Mouse (Mus musculus) layer of hippocampus, adult 2 months (tissue): ENCODE results near the gene Pdzk1ip1. TPM values are rescaled to one million over a fixed set of nuclear protein-coding genes. Genes with fewer than 3 reads are reported as not detected.
A peak's percentile ranks its signal among the peaks of the same experiment; 100 is the strongest.

ENCODE experiments used
- DNase-seq, 2 experiments: peaks; one replicate each; pipeline ENCODE4 v3.0.0; 2022; ENCODE audit warnings: low spot score in 2 of 2
- H3K27ac ChIP-seq: fragments of 200-600 bp; 2 replicates; pipeline ENCODE4 v1.8.1; 2022
- H3K4me3 ChIP-seq: fragments of 200-600 bp; 2 replicates; pipeline ENCODE4 v1.8.1; 2022; ENCODE audit warnings: mild to moderate bottlenecking
- CTCF ChIP-seq: fragments of 200-600 bp; conservative IDR thresholded peaks from 2 replicates; pipeline ENCODE4 v1.8.1; 2022; ENCODE audit warnings: antibody characterized with exemption, mild to moderate bottlenecking, moderate library complexity
- long read RNA-seq, 2 experiments: library from polyadenylated mRNA; stranded (forward); transcript quantifications; one replicate each; pipeline ENCODE4 v2.0.0; 2021; ENCODE audit warnings: borderline mapping rate in 2 of 2
- total RNA-seq, 2 experiments: library from RNA; stranded (reverse); gene quantifications; 2 replicates each; pipeline ENCODE4 v1.2.3; 2021

Gene Pdzk1ip1
- under 1 TPM in 1 of 2 experiments, not detected in 1; 0.96 TPM for total RNA-seq
- long read RNA-seq, experiment 1: 0 reads
- long read RNA-seq, experiment 2: 0 reads

GRCm38 (mm10) chr4:115088611-115089338 lies at the start of gene Pdzk1ip1:
Gene Pdzk1ip1, plus strand, starts transcription at chr4:115088708.
- DNase-seq: no peak
- no peak within 1 kb of the TSS for H3K27ac ChIP-seq
- no peak within 1 kb of the TSS for H3K4me3 ChIP-seq
- no peak for TF ChIP-seq CTCF

- Histone ChIP-seq H3K4me3 (no peak overlapping the region), H3K27ac (no peak overlapping the region)
- TF ChIP-seq CTCF: no peak
- no peak for DNase-seq
These were observed 42.9 kb upstream of the Pdzk1ip1 start for GRCm38 (mm10) chr4:115045621-115046020.

GRCm38 (mm10) chr4:115047750-115048149 lies 40.8 kb upstream of the Pdzk1ip1 start:
- peak in 1 of 2 experiments; percentile 34 for DNase-seq
- peak; percentile 75 for TF ChIP-seq CTCF
- H3K27ac ChIP-seq: no peak overlapping the region
- no peak overlapping the region for H3K4me3 ChIP-seq

DNA sequence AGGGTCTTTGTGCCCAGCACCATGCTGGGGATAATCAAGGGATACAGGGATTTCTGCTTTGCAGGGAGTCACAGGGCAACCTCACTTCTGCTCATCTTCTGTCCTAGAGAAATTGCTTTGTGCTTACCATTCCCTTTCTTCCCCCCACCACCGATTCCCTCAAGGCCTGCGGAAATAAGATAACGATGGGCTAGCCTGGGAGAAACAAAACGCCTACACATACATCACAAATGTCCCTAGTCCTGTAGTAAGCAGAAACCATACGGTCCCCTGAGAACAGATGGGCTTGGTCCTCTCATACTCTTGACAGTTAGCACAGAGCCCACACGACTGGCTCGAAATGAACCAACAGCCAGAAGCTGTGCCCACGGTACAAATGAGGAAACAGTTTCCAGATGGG lies 40.3 kb upstream of the Pdzk1ip1 start:
- Histone ChIP-seq H3K27ac (no peak overlapping the region), H3K4me3 (no peak overlapping the region)
- DNase-seq: no peak
- TF ChIP-seq CTCF: no peak

DNA sequence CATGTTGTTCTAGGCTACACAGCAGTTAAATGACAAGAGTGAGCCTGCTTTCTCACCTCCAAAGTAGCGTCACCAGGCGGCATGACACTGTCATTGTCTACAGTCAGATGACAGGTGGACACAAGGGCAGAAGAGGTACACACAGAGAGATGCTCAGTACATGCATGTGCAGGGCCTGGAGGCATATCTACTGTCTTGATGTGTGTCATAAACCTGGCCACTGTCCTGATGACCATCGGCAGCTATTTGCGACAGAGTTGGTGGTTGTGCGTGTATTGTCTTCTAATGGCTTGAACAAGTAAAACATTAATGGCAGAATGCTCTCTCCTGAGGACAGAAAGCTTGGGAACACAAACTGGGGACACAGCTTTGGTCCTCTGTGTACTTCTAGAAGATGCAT lies 37.3 kb upstream of the Pdzk1ip1 start:
- Histone ChIP-seq H3K27ac (no peak overlapping the region), H3K4me3 (no peak overlapping the region)
- TF ChIP-seq CTCF: no peak
- DNase-seq: no peak

GRCm38 (mm10) chr4:115052343-115053005 lies 36.0 kb upstream of the Pdzk1ip1 start:
- TF ChIP-seq CTCF: no peak
- peak overlapping the region; percentile 64 for H3K27ac ChIP-seq
- no peak for DNase-seq
- peak overlapping the region; percentile 9; the same call in 1 of the 2 replicates for H3K4me3 ChIP-seq

DNA sequence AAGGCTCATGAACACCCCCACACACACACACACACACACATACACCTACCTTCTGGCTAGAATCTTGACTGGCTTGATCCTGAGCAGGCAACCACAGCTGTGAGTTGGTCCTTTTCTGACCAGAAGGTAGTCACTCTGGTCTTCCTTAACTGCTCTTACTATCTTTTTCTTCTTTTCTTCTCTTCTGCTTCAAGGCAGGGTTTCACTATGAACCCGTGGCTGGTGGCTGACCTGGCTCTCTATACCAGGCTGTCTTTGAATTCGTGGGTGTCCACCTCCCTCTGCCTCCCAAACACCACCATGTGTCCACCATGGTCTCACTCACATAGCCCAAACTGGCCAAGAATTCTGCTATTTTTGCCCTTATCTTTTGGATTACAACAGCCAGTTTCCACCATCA lies 33.5 kb upstream of the Pdzk1ip1 start:
- Histone ChIP-seq H3K27ac (no peak overlapping the region), H3K4me3 (no peak overlapping the region)
- no peak for DNase-seq
- no peak for TF ChIP-seq CTCF

- DNase-seq: no peak
- no peak overlapping the region for H3K27ac ChIP-seq
- H3K4me3 ChIP-seq: no peak overlapping the region
- TF ChIP-seq CTCF: no peak
These were observed 32.8 kb upstream of the Pdzk1ip1 start for GRCm38 (mm10) chr4:115055691-115056090.

DNA sequence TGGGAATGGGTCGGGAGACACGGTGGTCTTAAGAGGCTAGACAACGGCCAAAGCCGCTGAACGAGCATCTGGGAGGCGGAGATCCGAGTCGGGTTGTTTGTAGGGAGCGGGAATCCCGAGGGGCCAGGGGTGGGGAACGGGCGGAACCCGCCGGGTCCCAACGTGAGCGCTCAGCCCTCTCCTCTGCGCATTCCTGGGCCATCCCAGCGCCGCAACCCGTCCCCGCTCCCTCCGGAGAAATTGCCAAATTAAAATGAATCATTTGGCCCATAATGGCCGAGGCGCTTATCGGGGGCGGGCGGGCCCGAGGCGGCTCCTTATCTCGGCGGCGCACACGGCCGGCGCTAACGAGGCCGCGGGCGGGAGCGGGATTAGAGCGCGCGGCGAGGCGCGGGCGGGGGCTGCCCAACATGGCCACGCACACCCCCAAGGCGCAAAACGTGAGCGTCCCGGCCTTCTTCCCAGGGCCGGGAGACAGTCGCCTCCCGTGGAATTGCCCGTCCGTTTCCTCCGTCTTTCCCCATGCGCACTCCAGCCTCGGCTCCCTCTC lies 32.1 kb upstream of the Pdzk1ip1 start, which contains the start of gene Tal1:
Tal1 (plus strand) TSS at position 56 of the 550 bp plus-strand sequence.
- Histone ChIP-seq H3K4me3 (peak within 1 kb of the TSS; percentile 46), H3K27ac (peak within 1 kb of the TSS; percentile 81)
- no peak for TF ChIP-seq CTCF
- no peak for DNase-seq

DNA sequence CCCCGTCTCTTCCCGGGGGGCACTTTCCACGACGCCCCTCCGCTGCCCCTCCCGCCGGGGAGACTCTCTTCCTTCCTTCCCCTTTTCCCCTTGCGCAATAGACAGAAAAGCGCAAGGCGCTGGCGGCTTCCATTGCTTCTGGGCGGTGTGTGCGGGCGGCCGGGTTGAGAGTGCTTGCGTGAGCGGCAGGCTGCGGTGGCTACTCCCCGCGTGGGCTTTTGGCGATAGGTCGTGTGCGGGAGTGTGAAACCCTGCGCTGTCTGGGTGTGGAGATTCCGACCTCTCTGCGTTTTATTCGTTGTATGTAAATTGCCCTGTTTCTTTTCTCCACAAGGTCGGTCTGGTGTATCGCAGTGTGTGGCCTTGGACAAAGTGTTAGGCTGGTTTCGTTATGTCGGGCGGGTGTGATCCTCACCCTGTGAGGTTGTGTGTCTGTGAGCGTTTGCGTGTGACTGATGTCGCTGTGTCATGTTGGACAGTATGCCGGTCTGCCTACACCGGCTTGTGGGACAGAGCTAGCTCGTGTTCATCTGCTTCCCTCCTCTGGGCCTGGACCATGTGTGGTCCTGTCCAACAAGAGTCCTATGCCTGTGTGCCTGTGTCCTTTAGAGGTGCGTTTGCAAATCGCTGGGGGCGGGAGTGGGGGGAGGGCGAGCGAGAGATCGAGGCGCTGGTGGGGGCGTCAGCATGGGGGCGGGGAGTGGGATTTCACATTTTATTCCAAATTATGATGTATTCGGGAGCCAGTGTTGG lies 31.4 kb upstream of the Pdzk1ip1 start:
- no peak for TF ChIP-seq CTCF
- peak overlapping the region; percentile 81 for H3K27ac ChIP-seq
- no peak for DNase-seq
- peak overlapping the region; percentile 46 for H3K4me3 ChIP-seq

- no peak for DNase-seq
- H3K27ac ChIP-seq: peak overlapping the region; percentile 81
- peak overlapping the region; percentile 46 for H3K4me3 ChIP-seq
- TF ChIP-seq CTCF: no peak
These were observed 30.7 kb upstream of the Pdzk1ip1 start for GRCm38 (mm10) chr4:115057674-115058316.

DNA sequence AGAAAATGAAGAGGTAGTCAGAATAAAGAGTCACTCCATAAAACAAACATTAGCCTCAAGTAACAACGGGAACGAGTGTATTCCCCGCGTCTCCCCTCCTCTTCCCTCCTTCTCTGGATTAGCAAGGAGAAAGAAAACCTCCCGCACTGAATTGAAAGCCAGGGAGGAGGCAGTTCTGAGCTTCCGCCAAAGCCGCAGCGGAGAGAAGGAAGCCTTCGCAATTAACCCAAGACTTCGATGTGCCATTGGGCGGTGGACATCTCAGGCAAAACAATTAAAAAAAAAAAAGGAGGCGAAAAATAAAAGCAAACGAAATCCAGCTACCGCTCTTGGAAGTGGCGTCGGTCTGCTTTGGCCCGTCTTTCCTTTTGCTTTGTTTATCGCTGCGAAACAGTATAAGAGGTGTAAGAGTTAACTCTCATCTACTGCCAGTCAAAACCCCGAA lies 30.2 kb upstream of the Pdzk1ip1 start:
- Histone ChIP-seq H3K4me3 (peak overlapping the region; percentile 46; the same call in 1 of the 2 replicates), H3K27ac (peak overlapping the region; percentile 81; the same call in 1 of the 2 replicates)
- no peak for DNase-seq
- TF ChIP-seq CTCF: no peak
